Mouse (Mus musculus) ovary, adult 18-20 months (tissue): ENCODE measurements around the gene Sdc3.

ENCODE experiments used
- DNase-seq: peaks from one replicate; pipeline ENCODE4 v3.0.0; 2022; ENCODE audit warnings: low spot score, mixed read lengths

Gene Sdc3

DNA sequence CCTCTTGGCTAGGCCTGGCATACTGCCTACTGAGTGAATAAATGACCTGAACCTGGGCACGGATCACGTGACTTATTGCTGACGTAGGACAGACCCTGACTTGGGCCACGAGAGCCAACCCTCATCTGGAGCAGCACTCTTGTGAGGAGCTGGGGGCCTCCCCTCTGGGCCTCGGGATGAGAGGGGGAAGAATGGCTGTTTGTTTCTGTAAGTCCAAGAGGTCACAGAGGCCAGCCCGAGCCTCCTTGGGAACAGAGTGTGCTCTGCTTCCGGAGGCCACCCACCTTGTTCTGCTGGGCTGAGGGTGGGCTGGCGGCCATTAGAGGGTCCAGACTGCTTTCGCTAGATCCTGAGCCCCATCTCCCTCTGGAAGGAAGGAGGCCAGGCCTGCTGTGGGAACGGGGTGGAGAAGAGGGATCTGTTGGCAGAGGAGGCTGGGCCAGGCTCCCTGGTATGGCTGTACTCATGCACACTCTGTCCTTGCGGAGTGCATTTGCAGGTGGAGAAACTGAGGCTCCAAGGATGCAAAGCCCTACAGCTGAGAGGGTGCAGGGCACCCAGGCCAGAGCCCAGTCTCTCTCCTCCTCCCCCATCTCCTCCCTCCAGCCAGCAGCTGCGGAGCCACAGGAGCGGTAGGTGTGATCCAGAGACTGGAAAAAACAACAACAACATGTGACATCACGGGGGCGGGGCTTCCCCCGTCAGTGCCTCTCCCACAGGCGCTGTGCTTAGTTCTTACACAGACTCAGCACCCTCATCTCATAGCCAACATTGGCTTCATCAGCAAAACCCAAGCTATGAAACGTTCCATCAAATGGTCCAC lies 36.7 kb downstream of the Sdc3 start:
- peak; percentile 34 for DNase-seq

DNA sequence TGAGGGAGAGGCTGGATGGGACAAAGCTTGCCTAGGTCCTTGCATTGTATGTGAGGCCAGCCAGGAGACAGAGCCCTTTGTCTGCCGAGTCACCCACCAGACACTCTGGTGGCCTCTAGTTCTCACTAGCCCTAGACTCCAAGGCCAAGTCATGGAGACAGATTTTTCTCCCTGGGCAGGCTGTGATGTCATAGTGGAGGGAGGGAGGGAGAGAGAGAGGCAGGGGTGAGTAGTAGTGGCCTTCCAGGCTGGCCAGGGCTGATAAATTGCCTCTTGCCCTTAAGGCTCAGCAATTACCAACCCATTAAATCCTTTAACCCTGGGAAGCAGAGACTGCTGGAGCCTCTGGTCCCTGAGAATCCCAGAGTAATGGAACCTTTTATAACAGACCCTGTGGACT lies 41.8 kb downstream of the Sdc3 start:
- DNase-seq = peak; percentile 28

DNA sequence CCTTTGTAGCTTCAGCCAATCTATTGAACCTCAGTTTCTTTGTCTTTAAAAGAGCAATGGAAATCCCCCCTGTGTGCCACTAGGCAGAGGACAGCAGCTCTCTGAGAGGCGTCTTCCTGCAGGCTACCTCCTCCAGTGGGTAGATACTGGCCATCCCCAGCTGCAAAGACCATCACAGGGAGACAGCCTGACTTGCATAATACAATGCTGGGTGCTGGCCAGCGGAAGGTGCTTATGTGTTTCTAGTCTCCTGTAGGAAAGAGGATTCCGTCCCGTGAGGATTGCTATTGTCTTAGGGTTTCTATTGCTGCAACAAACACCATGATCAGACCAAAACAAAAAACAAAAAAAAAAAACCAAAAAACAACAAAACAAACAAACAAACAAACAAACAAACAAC lies 43.2 kb downstream of the Sdc3 start:
- no peak for DNase-seq

DNA sequence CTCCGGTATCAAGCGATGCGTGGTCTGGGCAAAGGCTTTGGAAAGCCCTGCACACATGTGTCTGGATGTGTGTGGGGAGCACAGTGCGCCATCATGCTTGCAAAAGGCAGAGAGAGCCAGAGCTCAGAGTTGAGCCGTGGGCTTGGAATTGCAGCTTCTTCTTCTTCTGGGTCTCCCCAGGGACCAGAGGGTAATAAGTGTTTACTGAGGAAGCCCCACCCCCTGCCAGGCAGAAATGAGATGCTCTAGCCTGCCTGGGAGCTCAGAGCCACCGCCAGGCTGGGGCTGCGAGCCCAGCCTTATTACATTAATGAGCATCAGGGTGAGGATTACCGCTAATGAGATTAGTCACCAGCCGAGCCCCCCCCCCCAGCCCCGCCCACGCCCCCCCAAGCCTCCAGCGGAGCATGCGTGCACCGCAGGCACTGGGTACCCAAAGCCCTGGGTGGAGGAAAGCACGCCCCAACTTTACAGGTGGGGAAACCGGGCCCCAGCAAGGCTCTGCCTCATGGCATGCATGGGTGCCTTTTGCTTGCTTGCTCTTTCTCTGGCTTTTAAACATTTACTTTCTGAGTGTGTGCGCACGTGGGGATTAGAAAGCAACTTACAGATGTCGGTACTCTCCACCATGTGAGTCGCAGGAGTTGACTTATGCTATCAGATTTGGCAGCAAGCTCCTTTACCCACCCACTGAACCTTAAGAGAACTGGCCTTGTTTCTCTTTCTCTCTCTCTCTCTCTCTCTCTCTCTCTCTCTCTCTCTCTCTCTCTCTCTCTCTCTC lies 44.1 kb downstream of the Sdc3 start:
- no peak for DNase-seq

DNA sequence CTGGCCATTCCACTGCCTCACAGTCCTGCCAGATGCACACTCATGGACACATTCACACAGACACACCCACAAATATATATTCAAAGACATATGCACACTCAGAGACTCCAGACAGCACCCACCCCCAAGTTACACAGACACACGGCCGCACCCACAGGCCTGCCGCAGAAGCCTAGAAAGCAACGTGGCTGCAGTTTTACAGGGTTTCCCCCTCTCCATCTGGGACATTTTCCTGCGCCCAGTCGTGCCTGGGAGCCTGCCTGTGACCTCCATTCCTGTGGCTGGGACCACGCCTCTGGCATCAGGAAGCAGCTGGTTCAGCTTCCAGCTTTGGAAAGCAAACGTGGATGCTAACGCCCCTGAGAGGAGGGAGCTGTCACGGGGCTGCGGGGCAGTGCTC lies 46.2 kb downstream of the Sdc3 start:
- no peak for DNase-seq

DNA sequence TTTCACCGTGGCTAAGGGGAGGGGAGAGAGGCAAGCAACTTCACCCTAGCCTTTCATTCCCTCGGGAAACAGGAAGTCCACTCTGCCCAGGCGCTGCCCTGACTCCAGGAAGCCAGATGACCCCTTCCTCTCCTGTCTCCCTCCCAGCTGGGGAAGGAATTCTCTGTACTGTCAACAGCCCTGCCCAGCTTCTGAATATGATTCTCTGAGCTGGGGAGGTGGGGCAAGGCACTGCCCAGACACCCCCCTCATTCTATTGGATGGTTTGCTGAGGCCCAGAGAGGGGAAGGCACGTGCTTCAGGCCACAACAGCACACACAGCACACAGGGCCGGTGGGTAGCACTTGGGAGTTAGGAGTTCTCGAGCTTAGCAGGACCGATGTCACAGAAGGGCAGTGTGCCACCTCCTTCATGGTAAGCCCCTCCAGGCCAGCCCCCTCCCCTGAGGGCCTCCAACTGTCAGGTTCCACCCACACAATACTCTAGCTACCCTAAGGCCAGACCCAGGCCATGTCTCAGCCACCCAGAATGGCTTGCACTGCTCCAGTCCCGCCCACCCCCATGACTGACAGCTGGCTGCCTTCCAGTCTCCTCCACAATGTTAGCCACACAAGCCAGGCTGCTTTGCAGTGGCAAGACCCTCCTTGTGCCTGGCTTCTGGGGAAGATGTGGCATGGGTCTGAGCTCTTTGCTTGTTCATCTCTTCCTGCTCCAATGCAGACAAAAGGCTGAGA lies 48.9 kb downstream of the Sdc3 start:
- no peak for DNase-seq

DNA sequence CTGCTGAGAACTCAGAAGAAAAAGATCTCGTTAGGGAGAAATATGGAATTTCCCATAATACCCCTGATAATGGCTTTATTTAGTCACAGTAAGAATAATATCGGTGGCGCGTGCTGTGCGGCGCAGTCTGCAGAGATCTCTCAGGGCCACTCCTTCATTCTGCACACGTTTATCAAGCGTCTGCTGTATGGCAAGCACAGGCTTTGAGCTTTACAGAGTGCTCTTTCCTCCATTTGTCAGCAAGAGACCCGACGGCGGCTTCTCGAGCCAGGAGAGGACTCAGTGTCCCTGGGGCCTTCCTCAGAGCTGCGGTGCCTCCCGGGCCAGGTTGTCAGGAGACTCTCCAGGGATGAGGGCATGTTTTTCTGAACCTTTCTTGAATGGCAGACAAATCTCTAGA lies 56.5 kb downstream of the Sdc3 start:
- no peak for DNase-seq

DNA sequence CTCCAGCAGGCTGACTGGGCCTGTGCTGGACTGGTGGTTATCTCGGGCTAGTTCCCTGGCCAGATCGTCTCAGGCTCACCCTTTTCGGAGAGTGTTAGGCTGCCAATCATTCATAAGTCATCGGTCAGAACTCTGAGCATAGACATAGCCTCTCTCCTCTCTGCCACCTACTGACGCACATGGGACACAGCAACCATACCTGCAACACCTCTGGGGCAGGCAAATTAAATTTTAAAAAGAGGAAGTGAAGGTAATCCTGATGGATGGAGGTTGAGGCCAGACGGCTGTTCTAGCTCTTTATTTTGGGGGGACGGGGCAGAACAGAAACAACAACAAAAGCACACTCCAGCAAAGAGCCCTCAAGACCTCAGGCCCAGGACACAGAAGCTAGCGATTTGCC lies 65.3 kb downstream of the Sdc3 start:
- no peak for DNase-seq

DNA sequence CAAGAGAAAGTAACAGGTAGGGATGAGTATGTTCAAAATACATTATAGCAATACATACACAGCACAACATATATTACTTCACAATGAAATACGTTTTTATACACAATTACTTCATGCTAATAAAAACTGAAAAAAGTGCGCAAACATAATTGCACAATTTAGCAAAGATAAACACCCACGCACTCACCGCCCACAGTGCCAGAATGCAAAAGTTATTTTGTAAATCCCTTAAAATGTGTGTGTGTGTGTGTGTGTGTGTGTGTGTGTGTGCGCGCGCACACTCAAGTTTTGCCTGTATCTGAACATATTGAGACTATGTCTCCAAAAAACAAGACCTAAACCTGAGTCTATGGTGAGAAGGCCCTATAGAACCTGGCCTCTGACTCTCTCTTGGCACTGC lies 66.5 kb downstream of the Sdc3 start:
- DNase-seq = no peak

DNA sequence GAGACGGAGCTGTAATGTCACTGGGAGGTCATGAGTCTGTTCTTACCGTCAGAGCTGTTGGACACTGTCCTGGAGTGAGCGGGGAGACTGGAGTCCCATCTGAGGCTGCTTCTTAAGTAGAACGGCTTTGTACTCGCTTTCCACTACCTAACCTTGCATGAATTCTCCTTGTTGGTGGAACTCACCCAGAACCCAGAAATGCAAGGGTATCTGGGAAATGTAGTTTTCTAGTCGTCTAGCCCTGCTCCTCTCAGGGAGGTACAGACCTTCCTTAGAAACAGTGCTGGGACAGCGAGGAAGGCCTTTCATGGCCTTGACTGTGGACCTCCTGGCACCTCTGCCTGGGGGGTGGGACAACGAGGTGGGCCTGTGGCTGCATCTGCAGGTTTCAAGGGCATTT lies 67.1 kb downstream of the Sdc3 start:
- no peak for DNase-seq

DNA sequence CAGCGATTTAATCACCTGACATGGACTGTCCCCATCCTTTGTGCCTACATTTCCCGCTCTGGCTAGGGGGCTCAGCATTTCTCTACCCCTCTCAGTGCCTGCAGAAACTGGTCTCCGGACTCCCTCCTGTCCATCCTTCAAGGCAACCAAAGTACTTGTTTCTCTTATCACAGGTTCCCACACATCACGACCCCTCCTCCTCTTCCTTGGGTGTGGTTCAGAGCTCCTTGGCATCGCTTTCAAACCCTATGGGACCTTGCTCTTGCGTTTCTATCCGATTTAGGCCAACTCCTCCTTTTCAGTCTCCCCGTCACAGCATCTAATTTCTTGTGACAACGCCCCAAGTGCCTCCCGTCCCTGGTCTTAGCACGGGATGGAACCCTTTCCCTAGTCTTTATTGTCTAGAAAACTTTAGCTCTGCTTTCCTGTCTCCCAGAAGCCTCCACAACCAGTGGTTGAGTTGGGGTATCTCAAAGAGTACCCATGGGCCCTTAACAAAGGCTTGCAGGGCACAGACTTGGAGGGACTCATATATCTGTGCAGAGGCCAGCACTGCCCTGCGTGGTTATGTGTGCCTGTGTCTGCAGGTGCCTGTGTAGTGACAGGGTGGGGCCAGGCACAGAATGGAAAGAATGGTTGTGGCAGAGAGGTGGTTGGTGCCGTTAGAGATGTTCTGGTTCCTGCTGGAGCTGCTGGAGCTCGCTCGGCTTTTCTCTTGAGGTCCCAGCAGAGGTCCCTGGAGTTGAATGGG lies 68.7 kb downstream of the Sdc3 start:
- DNase-seq = no peak

DNA sequence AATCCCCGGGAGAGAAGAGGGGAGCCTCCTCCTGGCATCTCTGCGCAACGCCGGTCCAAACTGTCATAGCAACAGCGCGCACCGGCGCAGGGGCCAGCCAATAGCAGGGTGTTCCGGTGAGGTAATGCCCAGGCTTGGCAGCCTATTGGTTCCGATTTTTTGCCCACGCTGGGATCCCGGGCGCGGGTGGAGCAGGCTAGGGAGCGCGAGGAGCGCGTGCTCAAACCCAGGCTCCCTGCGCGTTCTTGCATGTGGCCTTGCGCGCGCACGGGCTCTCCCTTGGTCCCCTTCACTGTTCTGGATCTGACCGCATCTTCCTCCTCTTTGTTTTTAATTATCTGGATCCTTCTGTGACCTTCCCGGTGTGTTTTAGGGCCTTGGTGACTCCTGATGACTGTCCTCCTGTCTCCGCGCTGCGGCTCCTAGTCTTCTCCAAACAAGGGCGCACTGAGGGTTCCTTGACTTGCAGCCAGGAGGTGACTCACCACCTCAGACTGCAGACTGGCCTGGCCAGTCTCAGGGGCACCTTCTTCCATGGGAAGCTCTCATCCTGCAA lies 69.4 kb downstream of the Sdc3 start:
- DNase-seq = peak; percentile 59

DNA sequence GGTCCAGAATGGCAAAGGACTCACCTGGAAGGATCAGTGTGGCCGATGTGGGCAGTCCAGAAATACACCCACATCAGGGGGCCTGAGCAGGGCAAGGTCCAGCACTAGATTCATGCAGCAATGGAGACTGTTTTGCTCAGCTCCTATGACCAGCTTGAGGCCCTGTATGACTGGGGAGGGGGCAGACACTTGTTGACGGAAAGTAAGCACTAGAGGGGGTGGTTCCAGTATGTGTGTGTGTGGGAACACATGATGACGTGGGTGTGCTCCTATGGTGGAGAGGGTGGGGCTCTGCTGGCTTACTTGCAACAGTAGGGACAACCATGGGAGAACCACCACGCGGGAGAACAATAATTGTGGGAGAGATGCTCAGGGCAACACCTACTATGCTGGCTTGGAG lies 70.2 kb downstream of the Sdc3 start:
- no peak for DNase-seq

DNA sequence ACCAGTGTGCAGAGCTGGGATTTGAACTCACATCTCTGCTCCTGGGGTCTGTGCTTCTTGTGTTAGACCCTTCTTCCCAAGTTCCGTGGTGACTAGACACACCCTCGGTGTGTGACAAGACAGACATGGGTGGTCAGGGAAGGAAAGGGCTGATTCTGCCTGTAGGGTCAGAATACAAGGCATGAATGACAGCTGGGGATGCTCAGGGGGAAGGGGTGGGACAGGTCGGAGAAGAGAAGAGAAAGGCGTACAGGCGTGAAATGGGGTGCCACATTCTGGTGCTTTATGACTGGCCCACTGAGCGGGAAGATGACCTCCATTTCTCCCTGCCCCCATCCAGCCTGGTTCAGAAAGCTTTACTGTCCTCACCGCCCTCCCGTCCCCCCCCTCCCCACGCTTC lies 73.1 kb downstream of the Sdc3 start:
- DNase-seq = no peak

DNA sequence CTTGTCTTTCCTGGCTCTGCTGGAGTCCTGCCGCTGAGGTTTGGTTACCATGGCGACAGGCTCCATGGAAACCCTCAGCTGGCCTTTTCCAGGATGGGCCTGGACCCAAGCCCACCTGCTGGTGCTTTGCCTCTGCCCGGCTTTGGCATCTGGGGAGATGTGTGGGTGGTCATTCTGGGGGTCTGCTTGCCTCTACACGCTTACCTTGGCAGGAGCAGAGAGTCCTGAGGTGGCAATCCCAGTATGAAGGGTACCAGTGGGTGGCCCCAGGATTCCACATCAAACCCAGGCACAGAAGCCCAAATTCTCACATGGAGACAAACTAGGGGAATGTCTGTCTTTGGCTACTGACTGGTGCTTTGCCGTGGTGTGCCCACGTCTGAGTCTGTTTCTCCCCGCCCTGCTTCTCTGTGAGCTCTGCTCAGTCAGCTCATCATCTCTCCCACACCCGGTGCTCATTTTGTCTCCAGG lies 73.6 kb downstream of the Sdc3 start:
- no peak for DNase-seq

DNA sequence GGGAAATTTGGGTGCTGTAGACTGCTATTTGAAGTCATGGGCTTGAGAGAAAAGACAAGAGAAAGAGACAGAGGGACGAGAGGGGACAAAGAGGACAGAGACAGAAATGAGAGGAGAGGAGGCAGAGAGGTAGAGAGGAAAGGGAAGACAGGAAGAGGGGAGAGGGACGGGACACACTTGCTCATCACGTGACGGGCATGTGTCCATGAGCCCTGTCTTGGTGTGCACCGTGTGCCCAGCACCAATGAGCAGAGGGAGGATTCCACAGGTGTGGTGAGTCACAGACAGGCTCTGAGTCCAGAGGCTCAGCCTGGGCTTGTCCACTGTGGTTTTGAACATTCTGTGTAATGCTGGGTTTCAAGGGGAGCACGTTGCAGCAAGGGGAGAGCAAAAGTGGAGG lies 75.6 kb downstream of the Sdc3 start:
- DNase-seq = no peak

DNA sequence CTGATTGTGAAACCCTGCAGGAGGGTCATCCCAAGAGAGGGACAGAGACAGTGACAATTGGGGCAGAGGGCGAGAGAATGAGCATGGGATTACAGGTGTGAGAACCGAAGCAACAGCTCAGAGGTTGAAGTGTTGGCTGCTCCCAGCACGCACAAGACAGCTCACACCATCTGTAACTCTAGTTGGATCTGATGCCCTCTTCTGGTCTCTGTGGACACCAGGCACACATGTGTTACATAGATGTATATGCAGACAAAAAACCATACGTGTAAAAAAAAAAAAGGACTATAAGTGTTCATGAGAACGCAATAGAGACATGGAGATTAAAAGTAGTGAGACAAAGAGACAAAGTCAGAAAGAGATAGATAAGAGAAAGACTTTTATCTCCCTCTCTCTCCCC lies 76.5 kb downstream of the Sdc3 start:
- DNase-seq = no peak

DNA sequence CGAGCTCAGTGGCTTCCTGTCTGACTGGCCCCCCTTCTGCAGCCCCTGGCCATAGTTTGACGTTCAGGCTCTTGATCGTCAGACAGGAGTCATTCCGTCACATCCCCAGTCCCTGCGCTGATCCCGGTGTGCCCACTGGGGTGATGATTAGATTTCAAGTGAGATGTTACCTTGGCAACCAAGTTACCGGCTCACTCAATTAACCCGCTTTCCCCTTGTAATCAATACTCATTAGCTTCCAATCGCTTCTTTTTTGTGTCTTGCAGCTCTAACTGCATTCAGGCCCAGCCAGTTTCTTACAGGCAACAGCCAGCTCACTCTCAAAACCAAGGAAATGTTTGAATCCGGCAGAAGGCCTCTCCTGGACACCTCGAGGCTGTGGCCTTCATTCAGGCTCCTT lies 80.1 kb downstream of the Sdc3 start:
- no peak for DNase-seq

DNA sequence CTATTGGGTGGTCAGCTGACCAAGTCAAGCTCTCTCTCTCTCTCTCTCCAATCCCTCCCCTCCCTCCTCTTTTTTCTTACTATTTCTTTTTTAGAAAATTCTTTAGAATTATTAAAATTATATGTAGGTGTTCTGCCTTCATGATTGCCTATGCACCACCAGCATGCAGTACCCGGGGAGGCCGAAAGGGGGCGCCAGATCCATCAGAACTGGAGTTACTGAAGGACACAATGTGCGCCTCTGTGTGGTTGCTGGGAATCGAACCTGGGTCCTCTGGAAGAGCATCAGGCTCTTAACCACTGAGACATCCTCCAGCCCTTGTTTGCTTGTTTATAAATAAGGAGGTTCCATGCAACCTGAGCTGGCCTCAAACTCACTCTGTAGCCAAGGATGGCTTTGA lies 81.1 kb downstream of the Sdc3 start:
- DNase-seq = no peak

DNA sequence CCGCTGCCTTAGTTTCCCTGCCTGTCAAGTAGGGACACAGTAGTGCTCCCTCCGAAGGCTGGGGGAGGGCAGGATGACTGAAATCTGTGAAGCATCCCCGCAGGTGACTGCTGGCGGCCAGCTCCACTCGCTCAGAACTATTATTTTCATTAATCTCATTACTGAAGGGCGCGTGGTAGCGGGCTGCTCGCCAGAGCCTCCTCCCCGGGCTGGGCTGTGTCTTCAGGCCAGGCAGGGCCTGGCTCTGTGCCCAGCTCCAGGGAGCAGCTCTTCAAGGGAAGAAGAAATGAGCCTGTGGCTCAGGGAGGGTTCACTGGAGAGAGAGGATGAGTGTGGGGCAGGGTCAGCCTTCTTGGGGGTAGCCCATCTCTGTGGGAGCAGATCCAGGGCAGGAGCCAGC lies 82.3 kb downstream of the Sdc3 start:
- DNase-seq = peak; percentile 84
